Mouse (Mus musculus) spleen, adult 2 months (tissue): ENCODE measurements around the gene Icosl.
"Not testable (repeated sequence)": the region's sequence is repeated elsewhere in the genome, so short reads cannot be mapped to it uniquely, and the experiment has no call there.

Experiments
- CTCF ChIP-seq: fragments of 200-500 bp; IDR thresholded peaks from 2 replicates; pipeline ENCODE4 v1.5.1; 2011; ENCODE audit warnings: mild to moderate bottlenecking, inconsistent platforms; ENCODE audit not compliant: insufficient read depth, insufficient read length, insufficient replicate concordance; ENCODE audit errors: extremely low read depth
- POLR2A ChIP-seq: fragments of 200-500 bp; IDR thresholded peaks from 2 replicates; pipeline ENCODE4 v1.6.1; 2011; ENCODE audit warnings: low read depth, low read length, inconsistent platforms

DNA sequence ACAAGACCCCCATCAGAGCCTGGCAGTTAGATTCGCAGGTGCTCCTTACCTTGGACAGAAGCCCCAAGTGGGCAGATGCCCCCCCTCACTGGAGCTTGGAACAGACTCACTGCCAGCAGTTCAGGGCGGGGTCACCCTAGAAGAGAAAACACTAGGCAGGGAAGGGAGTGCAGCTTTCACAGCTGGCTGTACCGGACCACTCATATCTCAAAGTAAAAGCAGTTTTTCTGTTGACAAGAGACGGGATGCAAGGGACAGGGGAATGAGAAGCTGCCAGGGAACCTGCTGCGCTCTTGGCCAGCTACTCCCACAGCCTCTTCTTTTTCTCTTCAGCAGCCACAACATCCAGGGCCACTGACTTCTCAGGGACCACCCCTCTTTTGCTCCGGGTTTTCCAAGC is 55.0 kb downstream of the Icosl start:
- not testable (repeated sequence) for TF ChIP-seq CTCF, POLR2A
